Mouse (Mus musculus) thymus, adult 2 months (tissue): ENCODE measurements around the gene Ick.

Experiments
- CTCF ChIP-seq: fragments of 200-500 bp; IDR thresholded peaks from 2 replicates; pipeline ENCODE4 v1.5.1; 2012; ENCODE audit warnings: mild to moderate bottlenecking, control low read depth, low read length, moderate library complexity, borderline replicate concordance; ENCODE audit not compliant: control insufficient read depth, poor library complexity, insufficient read depth; ENCODE audit errors: extremely low read depth
- POLR2A ChIP-seq: fragments of 200-500 bp; IDR thresholded peaks from 2 replicates; pipeline ENCODE4 v1.6.1; 2012; ENCODE audit warnings: mild to moderate bottlenecking, low read length, control low read depth, moderate library complexity; ENCODE audit not compliant: control insufficient read depth, poor library complexity, insufficient read depth; ENCODE audit errors: extremely low read depth

GRCm38 (mm10) chr9:78146627-78147026 is 37.6 kb downstream of the Ick start:
- TF ChIP-seq CTCF (no peak), POLR2A (no peak)
